Mouse (Mus musculus) CH12F3 (cell line): ENCODE measurements around the gene Sult2a2.
"Not testable (repeated sequence)": the region's sequence is repeated elsewhere in the genome, so short reads cannot be mapped to it uniquely, and the experiment has no call there.

Experiments used
- in situ Hi-C: fragments of 300-500 bp; cut with MboI; formaldehyde crosslinking; loops from 2 replicates; pipeline ENCODE4 v1.14.3; 2020; ENCODE audit warnings: low sequenced_read_pairs

The Sult2a2 gene

GRCm38 (mm10) chr7:13733205-13733604 lies at the start of gene Sult2a2:
Sult2a2 (plus strand) TSS chr7:13733505.
- in situ Hi-C loops: not testable (repeated sequence)

- in situ Hi-C loops: no loop called here
Observed at GRCm38 (mm10) chr7:13813913-13814312, 80.6 kb downstream of the Sult2a2 start.
